Mouse (Mus musculus) brown adipose tissue, adult 24 weeks (tissue): Measurements from ENCODE around the gene Cldn5. TPM values are rescaled to one million over a fixed set of nuclear protein-coding genes. Genes with fewer than 3 reads are reported as not detected.

Experiments used
- H3K27ac ChIP-seq: fragments of 200-500 bp; replicated peaks from 2 replicates; pipeline ENCODE4 v1.5.1; 2012; ENCODE audit warnings: low read depth, mild to moderate bottlenecking, low read length
- H3K4me1 ChIP-seq: fragments of 200-500 bp; 2 replicates; pipeline ENCODE4 v1.6.1; 2012; ENCODE audit warnings: low read length, mixed read lengths; ENCODE audit not compliant: control insufficient read depth, insufficient read depth, insufficient read length
- H3K4me3 ChIP-seq: fragments of 200-500 bp; 2 replicates; pipeline ENCODE4 v1.5.1; 2012; ENCODE audit warnings: low read depth, mild to moderate bottlenecking, low read length, moderate library complexity; ENCODE audit not compliant: insufficient read depth
- polyA plus RNA-seq: library from polyadenylated mRNA; stranded (reverse); fragments of >200 nt; gene quantifications from 2 replicates; pipeline ENCODE4 v1.2.4, GENCODE M21; 2012; ENCODE audit not compliant: missing spikeins, insufficient read depth, insufficient read length

Gene Cldn5
- polyA plus RNA-seq, 1 experiment, result 37.1 TPM

GRCm38 (mm10) chr16:18811032-18811431 is 34.4 kb downstream of the Cldn5 start:
- H3K4me3 ChIP-seq, result peak overlapping the region; percentile 99
- no peaks in the 10 kb centered on the region for H3K4me1 ChIP-seq
- no peak overlapping the region for H3K27ac ChIP-seq

- H3K27ac ChIP-seq, result peak within 1 kb of the TSS; percentile 97
- H3K4me3 ChIP-seq, result peak within 1 kb of the TSS; percentile 99
- no peaks in the 10 kb centered on the region for H3K4me1 ChIP-seq
These were observed 35.1 kb downstream of the Cldn5 start, which contains the start of the genes Ufd1 and Cdc45 for GRCm38 (mm10) chr16:18811468-18812384. TSS of gene Ufd1 (plus strand) at chr16:18811779. TSS of gene Cdc45 (minus strand) at chr16:18811987.

- peak overlapping the region; percentile 97 for H3K27ac ChIP-seq
- H3K4me3 ChIP-seq, result peak overlapping the region; percentile 99
- no peaks in the 10 kb centered on the region for H3K4me1 ChIP-seq
These were observed 35.8 kb downstream of the Cldn5 start for GRCm38 (mm10) chr16:18812385-18812910.

- no peak overlapping the region for H3K4me3 ChIP-seq
- H3K27ac ChIP-seq, result no peak overlapping the region
- H3K4me1 ChIP-seq, result no peaks in the 10 kb centered on the region
These were observed 45.7 kb downstream of the Cldn5 start for GRCm38 (mm10) chr16:18822356-18822755.

- no peaks in the 10 kb centered on the region for H3K4me1 ChIP-seq
- H3K4me3 ChIP-seq, result no peak overlapping the region
- no peak overlapping the region for H3K27ac ChIP-seq
These were observed 46.3 kb downstream of the Cldn5 start for GRCm38 (mm10) chr16:18822925-18823324.

Other genes starting within 250 kb of the Cldn5 start
- not detected in 2 replicates for gene Tbx1, start 186.2 kb upstream of the Cldn5 start, polyA plus RNA-seq
- 1.0 TPM in 1 of 2 replicates, not detected in the other for gene Gp1bb, start 154.4 kb upstream of the Cldn5 start, polyA plus RNA-seq
- not detected in 2 replicates for gene Gm49601, start 150.4 kb upstream of the Cldn5 start, polyA plus RNA-seq
- gene Sept5, start 146.9 kb upstream of the Cldn5 start, polyA plus RNA-seq, result 3.3 and 7.1 TPM in 2 replicates
- gene Ufd1, start 34.9 kb downstream of the Cldn5 start, polyA plus RNA-seq, result 75.6 and 91.2 TPM in 2 replicates
- gene Cdc45, start 35.1 kb downstream of the Cldn5 start, polyA plus RNA-seq, result 4.8 and 5.6 TPM in 2 replicates
- gene 2510002D24Rik, start 59.7 kb downstream of the Cldn5 start, polyA plus RNA-seq, result 23.0 and 25.6 TPM in 2 replicates
- 0.63 TPM in 1 of 2 replicates, not detected in the other for gene Gm28539, start 59.7 kb downstream of the Cldn5 start, polyA plus RNA-seq
- gene Mrpl40, start 100.0 kb downstream of the Cldn5 start, polyA plus RNA-seq, result 90.0 and 124 TPM in 2 replicates
- 8.8 and 15.0 TPM in 2 replicates for gene Hira, start 100.2 kb downstream of the Cldn5 start, polyA plus RNA-seq